Mouse (Mus musculus) forebrain, embryonic 16.5 days (tissue): ENCODE results near the gene Snapc5. TPM values are rescaled to one million over a fixed set of nuclear protein-coding genes. Genes with fewer than 3 reads are reported as not detected.
"Not testable (repeated sequence)": the region's sequence is repeated elsewhere in the genome, so short reads cannot be mapped to it uniquely, and the experiment has no call there.

Source experiments
- ATAC-seq: fragments of 200-750 bp; cut with Nextera tagmentation; 2 replicates; pipeline ENCODE4 v1.8.0; 2017; ENCODE audit warnings: mild to moderate bottlenecking, moderate library complexity
- H3K27ac ChIP-seq: fragments of 300-500 bp; sonication (generic); 2 replicates; pipeline ENCODE4 v1.5.1; 2014; ENCODE audit warnings: low read length, control low read depth
- H3K27me3 ChIP-seq: fragments of 300-500 bp; sonication (generic); replicated peaks from 2 replicates; pipeline ENCODE4 v1.6.1; 2014; ENCODE audit warnings: low read length; ENCODE audit not compliant: control insufficient read depth, insufficient read depth
- H3K36me3 ChIP-seq: fragments of 300-500 bp; sonication (generic); 2 replicates; pipeline ENCODE4 v1.6.1; 2014; ENCODE audit not compliant: control insufficient read depth, insufficient read depth
- H3K4me1 ChIP-seq: fragments of 300-500 bp; sonication (generic); replicated peaks from 2 replicates; pipeline ENCODE4 v1.6.1; 2014; ENCODE audit warnings: low read length; ENCODE audit not compliant: control insufficient read depth, insufficient read depth
- H3K4me2 ChIP-seq: fragments of 300-500 bp; sonication (generic); 2 replicates; pipeline ENCODE4 v1.6.1; 2014; ENCODE audit warnings: mild to moderate bottlenecking, low read length, control low read depth
- H3K4me3 ChIP-seq: fragments of 300-500 bp; sonication (generic); replicated peaks from 2 replicates; pipeline ENCODE4 v1.5.1; 2014; ENCODE audit warnings: mild to moderate bottlenecking, low read length, control low read depth
- H3K9ac ChIP-seq: fragments of 300-500 bp; sonication (generic); replicated peaks from 2 replicates; pipeline ENCODE4 v1.6.1; 2014; ENCODE audit warnings: low read depth, low read length, control low read depth
- H3K9me3 ChIP-seq: fragments of 300-500 bp; sonication (generic); 2 replicates; pipeline ENCODE4 v1.6.1; 2016; ENCODE audit warnings: low read length; ENCODE audit not compliant: control insufficient read depth
- WGBS: fragments of 180-500 bp; shearing (Covaris S2); extraction: QIAGEN DNeasy Blood & Tissue Kit; methylation state at CpG from one replicate; pipeline ENCODE4 v1.1.7; 2014; 5-methylcytosine and 5-hydroxymethylcytosine counted together
- polyA plus RNA-seq: library from polyadenylated mRNA; unstranded; fragments of >200 nt; fragmentation: Nextera tagmentation; extraction: Ambion mirVana; gene quantifications from 2 replicates; pipeline ENCODE4 v1.2.1, GENCODE M21; 2015

The Snapc5 gene
- polyA plus RNA-seq, 1 experiment from 2014 or later = 35.3 TPM

DNA sequence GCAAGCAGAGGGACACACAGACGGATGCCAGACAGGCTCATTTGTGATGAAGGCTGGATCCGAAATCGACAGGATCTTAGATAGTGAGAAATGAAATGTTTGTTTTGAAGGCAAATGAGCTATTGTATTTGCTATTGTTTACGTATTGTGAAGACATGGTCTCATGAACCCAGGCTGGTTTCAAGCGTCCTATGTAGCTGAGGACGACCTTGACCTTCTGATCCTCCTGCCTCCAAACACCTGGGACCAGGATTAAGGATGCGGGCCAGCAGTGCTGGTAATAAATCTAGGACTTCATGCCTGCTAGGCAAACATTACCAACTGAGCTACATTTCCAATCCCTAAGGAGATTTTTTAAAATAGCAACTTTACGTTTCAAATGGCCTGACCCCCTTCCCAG is 18.4 kb downstream of the Snapc5 start:
- no peak overlapping the region for H3K4me2 ChIP-seq
- H3K9ac ChIP-seq = no peak overlapping the region
- H3K36me3 ChIP-seq = no peaks in the 10 kb centered on the region
- WGBS = 96% methylated on average over 8 of the region's 8 CpGs
- H3K27ac ChIP-seq = no peak overlapping the region
- no peak for ATAC-seq
- no peak overlapping the region for H3K4me3 ChIP-seq
- H3K4me1 ChIP-seq = no peaks in the 10 kb centered on the region
- H3K27me3 ChIP-seq = no peaks in the 10 kb centered on the region
- no peaks in the 10 kb centered on the region for H3K9me3 ChIP-seq

DNA sequence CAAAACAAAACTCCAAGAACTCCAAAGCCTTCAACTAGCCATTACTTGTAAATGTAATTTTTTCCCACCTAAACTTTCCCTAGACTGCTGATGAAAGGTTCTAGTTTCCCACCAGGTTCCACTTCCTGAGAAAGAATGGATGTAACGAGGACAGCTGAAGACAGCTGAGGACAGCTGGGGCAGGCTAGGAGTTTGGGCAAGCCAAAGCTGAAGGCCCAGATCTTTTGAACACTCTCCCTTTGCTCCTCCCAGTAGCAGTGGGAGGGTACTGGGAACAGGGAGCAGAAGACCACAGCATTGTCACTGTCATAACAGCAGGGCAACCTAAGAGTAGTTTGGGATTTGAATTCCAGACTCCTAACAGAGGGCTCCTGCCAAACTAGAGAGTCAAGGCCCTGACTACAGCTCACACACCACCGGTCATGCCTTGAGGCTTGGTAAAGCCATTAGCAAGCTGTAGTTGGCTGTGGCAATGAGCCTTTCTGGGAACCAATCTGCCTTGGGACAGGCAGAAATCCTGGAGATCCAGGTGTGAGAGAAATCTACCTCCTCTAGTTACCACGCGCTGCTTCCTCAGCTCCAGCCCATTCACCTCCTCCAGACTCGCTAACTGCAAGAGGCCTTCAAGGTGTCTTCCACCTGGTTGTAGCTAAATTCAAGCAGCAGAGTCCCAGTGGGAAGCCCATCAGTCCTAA is 19.1 kb downstream of the Snapc5 start:
- 96% methylated on average over 5 of the region's 5 CpGs for WGBS
- H3K4me3 ChIP-seq = no peak overlapping the region
- no peak overlapping the region for H3K4me2 ChIP-seq
- H3K9me3 ChIP-seq = no peaks in the 10 kb centered on the region
- no peak overlapping the region for H3K27ac ChIP-seq
- no peaks in the 10 kb centered on the region for H3K36me3 ChIP-seq
- H3K27me3 ChIP-seq = no peaks in the 10 kb centered on the region
- no peak for ATAC-seq
- no peak overlapping the region for H3K9ac ChIP-seq
- H3K4me1 ChIP-seq = no peaks in the 10 kb centered on the region

DNA sequence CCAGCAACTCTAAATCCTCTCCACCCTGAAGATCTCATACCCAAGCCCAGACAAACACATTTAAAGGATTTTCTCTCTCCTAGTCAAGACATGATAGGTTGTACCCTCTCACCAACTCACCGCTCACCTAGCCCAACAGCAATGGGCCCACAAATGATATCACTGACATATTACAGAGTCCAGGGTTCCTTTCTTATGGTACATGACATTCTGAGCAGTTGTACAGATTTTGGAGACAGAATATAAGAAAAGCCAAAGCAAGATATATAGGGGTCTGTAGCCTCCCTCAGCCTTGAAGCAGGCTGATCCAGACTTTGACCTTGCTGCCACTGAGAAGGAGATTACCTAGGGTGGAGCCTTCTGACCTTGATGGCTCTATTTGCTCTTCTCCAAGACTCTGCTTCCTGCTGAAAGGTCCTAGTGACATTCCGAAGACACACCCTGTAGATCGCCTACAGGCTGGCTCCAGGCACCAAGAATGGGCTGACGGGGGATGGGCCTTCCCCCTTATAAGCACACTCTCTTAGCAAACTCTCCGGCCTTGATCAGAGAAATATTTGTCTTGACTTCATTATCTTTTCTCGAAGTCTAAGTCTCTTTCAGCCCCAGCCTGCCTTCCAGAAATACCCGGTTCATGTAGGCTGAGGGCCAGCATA is 19.8 kb downstream of the Snapc5 start:
- H3K27me3 ChIP-seq, H3K4me2 ChIP-seq, H3K9me3 ChIP-seq, H3K9ac ChIP-seq, H3K27ac ChIP-seq, H3K4me3 ChIP-seq, ATAC-seq, H3K4me1 ChIP-seq, H3K36me3 ChIP-seq: not testable (repeated sequence)
- 93% methylated on average over 7 of the region's 7 CpGs for WGBS

- no peaks in the 10 kb centered on the region for H3K27me3 ChIP-seq
- H3K4me1 ChIP-seq = no peaks in the 10 kb centered on the region
- no peak overlapping the region for H3K4me2 ChIP-seq
- no peak for ATAC-seq
- no peak overlapping the region for H3K4me3 ChIP-seq
- H3K36me3 ChIP-seq = 0 out of 2 replicates have a peak, but pooled peaks cover 2% of the 10 kb centered on the region
- 74% methylated on average over 2 of the region's 2 CpGs for WGBS
- no peak overlapping the region for H3K9ac ChIP-seq
- no peak overlapping the region for H3K27ac ChIP-seq
- no peaks in the 10 kb centered on the region for H3K9me3 ChIP-seq
Measured at GRCm38 (mm10) chr9:64199897-64200296, 20.8 kb downstream of the Snapc5 start.

DNA sequence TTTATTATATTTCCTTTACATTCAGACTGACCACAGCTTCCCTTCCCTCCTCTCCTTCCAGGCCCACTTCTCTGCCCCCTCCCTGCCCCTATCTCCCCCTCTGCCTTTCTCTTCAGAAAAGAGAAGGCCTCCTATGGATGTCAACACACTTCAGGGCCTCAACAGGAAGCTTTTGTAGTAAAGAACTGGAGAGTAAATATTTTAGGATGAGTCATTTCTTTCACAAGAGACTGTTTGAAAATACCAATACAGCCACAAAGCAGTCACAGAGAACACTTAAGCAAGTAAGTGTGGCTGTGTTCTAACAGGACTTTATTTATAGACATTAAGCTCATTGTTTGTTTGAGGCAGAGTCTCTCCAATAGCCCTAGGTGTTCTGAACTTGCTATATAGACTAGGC is 23.3 kb downstream of the Snapc5 start:
- H3K36me3 ChIP-seq = 0 out of 2 replicates have a peak, but pooled peaks cover 2% of the 10 kb centered on the region
- no peak overlapping the region for H3K27ac ChIP-seq
- no peaks in the 10 kb centered on the region for H3K4me1 ChIP-seq
- H3K9ac ChIP-seq = no peak overlapping the region
- no peaks in the 10 kb centered on the region for H3K9me3 ChIP-seq
- no peak overlapping the region for H3K4me2 ChIP-seq
- H3K27me3 ChIP-seq = no peaks in the 10 kb centered on the region
- ATAC-seq = no peak
- no peak overlapping the region for H3K4me3 ChIP-seq

- H3K36me3 ChIP-seq = 0 out of 2 replicates have a peak, but pooled peaks cover 2% of the 10 kb centered on the region
- no peak overlapping the region for H3K4me3 ChIP-seq
- no peak for ATAC-seq
- no peaks in the 10 kb centered on the region for H3K4me1 ChIP-seq
- H3K9me3 ChIP-seq = no peaks in the 10 kb centered on the region
- no peak overlapping the region for H3K9ac ChIP-seq
- no peak overlapping the region for H3K27ac ChIP-seq
- no peak overlapping the region for H3K4me2 ChIP-seq
- H3K27me3 ChIP-seq = no peaks in the 10 kb centered on the region
Measured at GRCm38 (mm10) chr9:64202866-64203265, 23.8 kb downstream of the Snapc5 start.

GRCm38 (mm10) chr9:64207509-64208084 is 28.5 kb downstream of the Snapc5 start:
- 0 out of 2 replicates have a peak, but pooled peaks cover 2% of the 10 kb centered on the region for H3K36me3 ChIP-seq
- no peak overlapping the region for H3K27ac ChIP-seq
- no peak overlapping the region for H3K4me2 ChIP-seq
- 70% methylated on average over 3 of the region's 3 CpGs for WGBS
- H3K9ac ChIP-seq = no peak overlapping the region
- no peaks in the 10 kb centered on the region for H3K27me3 ChIP-seq
- H3K4me1 ChIP-seq = no peaks in the 10 kb centered on the region
- no peaks in the 10 kb centered on the region for H3K9me3 ChIP-seq
- H3K4me3 ChIP-seq = no peak overlapping the region
- ATAC-seq = no peak

DNA sequence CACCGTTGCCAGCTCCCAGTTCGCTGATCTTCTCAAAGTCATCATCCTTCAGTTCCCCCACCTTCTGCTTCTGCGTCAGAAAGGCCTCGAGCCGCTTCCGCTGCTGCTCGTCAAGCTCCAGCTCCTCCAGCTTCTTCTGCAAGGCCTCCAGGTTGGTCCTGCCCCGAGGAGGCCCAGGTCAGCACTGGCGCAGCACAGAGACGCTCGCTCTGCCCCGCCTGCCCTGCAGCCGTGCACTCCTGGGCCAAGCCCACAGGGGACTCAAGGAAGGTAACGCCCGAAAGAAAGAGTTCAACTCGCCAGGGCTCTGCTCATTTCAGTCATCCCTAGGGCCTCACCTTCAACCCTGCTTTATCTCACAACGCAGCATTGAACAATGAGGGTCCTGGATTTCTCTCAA is 35.4 kb downstream of the Snapc5 start:
- WGBS = 92% methylated on average over 17 of the region's 17 CpGs

DNA sequence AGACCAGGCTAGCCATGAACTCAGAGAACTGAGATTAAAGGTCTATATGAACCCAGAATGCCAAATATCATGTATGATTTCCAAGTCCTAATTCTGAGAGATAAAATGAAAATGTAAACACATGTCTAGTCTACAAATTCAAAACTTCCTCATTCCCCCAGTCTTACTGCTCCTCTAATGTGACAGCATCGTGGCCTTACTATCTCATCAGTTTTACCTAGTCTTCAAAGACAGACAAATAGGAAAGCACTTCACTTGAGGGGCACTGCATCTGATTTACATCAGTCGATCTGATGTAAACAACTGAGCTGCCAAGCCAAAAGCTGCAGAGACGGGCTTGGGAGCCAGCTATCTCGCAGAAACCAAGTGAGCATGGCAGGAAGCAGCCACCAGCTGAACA is 37.0 kb downstream of the Snapc5 start:
- Histone ChIP-seq H3K27me3 (no peaks in the 10 kb centered on the region), H3K9me3 (no peaks in the 10 kb centered on the region), H3K36me3 (no peaks in the 10 kb centered on the region), H3K9ac (no peak overlapping the region), H3K4me3 (no peak overlapping the region), H3K4me2 (no peak overlapping the region), H3K4me1 (no peaks in the 10 kb centered on the region), H3K27ac (no peak overlapping the region)
- 66% methylated on average over 4 of the region's 4 CpGs for WGBS
- ATAC-seq = no peak

More for the DNA sequence above, 35.4 kb downstream of the Snapc5 start:
- ATAC-seq = no peak
- Histone ChIP-seq H3K4me2 (no peak overlapping the region), H3K4me3 (no peak overlapping the region), H3K27me3 (no peaks in the 10 kb centered on the region), H3K4me1 (no peaks in the 10 kb centered on the region), H3K36me3 (no peaks in the 10 kb centered on the region), H3K9ac (no peak overlapping the region), H3K27ac (no peak overlapping the region), H3K9me3 (no peaks in the 10 kb centered on the region)
